Mouse (Mus musculus) CH12F3 (cell line): ENCODE measurements around the gene Myo3b.

Experiments used
- in situ Hi-C: fragments of 300-500 bp; cut with MboI; formaldehyde crosslinking; loops from 2 replicates; pipeline ENCODE4 v1.14.3; 2020; ENCODE audit warnings: low sequenced_read_pairs

Myo3b gene

DNA sequence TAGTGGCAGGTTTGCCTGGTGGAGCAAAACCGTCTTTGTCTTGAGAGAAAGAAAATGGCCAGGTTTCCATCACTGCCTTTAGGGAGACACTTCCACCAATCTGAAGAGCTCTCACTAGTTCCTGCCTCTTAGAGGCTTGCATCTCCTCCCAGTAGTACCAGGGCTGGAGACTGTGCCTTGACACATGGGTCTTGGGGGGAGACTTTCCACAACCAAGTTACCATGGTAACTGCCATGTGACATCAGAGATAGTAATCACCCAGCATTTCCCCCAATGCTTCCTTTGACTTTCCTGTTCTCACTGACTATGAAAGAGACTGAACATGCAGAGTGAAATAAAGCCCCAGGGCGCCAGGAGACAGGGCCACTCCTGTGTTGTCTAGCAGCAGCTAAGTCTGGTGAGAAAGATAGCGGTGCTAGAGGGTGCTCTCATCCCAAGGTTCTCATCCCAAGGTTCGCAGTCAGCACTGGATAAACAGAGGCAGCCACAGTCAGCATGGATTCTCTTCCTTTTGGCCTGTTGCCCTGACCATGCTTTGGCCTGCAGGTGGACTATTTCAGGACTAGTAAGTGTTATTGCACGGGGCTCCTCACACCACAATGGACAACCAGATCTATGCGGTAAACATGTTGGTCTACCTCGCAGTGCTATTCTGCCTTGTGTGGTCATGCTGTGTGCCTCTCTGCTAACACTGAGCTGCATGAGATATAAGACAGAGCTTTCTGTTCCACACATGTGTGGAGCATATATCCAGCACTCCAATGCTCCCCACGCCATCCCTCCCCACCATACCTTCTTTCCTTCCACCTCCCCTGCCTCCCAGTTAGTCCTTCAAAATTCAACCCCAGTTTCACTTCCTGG is 223.0 kb downstream of the Myo3b start:
- in situ Hi-C loops: no loop called here

DNA sequence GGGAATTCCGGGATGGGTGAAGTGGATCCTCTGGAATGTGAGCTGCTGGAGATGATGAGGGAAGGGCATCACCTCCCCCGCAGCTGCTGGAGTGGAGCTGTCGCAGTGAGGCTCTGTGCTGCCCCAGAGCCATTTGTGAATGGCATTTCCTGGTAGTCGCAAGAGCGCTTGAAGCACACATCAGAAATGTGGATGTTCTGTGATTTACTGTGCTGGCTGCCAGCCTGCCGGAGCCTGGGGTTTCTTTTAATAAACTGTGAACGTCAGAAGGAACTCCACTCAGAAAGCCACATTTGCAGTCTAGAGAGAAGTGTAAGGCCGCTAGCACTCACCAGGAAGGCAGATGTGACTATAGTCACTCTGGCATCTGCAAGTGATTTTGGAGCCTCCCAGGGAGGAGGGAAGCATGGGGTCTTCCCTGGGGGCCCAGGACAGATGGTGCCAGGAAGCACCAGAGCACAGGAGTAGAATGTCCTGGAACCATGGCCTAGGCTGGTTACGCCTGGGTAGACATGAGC is 223.7 kb downstream of the Myo3b start:
- in situ Hi-C loops: no loop called here

DNA sequence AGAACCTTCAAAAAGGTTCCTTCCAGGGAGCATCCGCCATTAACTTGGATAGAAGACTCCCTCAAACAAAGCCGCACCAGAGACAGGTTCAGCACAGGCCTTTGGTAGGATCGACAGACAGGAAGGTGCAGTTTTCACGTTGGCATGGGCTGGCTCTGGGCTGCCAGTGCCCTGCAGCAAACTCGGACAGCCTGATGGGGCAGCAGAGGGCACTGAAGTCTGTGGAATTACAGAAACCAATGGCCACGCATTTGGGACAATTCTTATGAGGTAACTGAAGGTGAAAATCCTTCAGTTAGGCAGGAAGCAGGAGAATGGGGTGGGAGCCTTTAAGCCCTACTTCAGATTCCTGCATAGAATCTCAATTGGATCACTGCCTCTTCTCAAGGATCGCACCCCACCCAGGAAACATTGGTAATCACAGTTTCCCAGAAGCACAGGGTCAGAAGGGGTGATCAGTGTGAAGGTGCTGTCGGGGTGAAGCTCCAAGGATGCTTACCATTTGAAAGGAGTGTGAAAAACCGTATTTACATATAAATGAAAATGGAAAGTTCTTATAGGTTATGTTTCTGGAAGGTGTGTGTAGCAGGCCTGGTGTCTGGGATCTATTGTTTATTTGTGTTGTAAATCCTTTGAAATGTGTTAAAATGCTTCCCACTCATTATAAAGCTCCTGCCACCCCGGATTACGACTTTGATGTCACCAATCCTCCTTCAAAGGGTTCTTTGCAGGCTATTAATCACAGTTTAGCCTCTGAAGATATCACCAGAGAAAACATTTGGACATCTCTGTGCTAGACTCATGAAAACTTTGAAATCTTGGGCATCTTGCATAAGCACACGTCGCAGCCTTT is 239.7 kb downstream of the Myo3b start:
- in situ Hi-C loops: no loop called here

DNA sequence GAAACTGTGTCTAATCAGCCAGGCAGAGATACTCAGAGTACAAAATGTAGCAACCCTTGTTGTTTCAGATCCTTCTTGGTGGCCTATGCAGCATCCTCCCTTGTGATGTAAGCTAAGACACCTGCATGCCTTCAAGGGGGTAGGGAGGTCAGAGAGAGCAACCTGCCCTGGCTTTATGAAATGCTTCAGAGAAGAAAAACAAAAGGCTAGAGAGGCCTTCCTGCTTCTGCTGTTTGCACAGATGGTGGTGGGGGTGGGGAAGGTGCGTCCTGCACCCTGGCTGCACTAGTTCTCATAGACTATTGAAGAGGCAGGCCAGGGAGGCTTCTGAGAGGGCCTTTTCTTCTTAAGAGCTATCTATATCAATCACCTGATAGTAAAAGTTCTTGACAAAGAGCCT is 245.2 kb downstream of the Myo3b start:
- in situ Hi-C loops: no loop called here

DNA sequence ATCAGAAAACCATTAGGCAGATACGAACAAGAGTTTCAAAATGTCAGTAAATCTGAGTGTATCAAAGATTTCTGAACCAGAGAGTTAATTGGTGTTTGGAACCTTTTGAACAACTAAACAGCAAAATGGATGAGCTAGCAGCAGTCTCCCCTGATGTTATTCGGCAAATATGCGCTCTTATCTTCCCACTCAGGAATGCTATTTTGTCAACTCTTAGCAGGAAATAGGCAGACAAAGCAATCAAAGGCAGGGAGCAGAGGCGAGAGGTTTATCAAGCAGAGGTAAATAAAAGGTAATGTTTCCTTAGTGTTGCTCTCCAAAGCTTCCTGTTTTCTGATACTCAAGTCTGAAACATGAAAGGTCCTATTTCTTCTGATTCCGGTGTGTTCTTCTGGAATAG is 252.1 kb downstream of the Myo3b start:
- in situ Hi-C loops: no loop called here

DNA sequence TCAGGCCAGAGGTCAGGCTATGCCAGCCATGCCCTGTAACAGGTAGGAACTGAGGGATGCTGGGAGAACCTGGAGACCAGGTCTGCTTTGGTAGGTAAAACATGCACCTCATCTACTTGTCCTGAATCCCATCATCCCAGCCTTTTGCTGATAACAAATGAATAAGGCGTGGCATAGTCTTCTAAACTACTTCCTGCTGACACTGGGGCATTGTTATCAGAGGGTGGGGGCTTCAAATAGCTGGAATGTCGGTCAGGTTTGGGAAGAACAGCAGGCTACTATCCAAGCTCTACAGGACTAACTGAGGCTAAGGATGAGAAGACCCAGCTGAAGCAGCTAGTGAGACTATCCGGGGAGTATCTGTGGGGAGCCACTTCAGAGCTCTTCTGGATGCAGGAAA is 253.8 kb downstream of the Myo3b start:
- in situ Hi-C loops: no loop called here

DNA sequence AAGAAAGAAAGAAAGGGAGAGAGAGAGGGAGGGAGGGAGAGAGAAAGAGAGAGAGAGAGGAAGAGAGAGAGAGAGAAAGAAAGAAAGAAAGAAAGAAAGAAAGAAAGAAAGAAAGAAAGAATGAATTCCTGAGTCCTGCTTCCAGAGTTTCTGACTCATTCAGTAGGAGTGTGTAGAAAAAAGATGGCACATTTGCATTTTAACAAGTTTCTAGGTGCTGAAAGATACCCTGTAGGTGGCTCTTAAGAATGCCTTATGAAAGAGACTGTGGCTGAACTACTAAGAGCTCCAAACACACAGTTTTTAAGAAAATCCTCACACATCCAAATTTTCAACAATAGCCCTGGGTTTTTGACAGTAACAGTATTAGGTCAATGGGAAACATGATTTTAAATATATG is 264.0 kb downstream of the Myo3b start:
- in situ Hi-C loops: no loop called here

DNA sequence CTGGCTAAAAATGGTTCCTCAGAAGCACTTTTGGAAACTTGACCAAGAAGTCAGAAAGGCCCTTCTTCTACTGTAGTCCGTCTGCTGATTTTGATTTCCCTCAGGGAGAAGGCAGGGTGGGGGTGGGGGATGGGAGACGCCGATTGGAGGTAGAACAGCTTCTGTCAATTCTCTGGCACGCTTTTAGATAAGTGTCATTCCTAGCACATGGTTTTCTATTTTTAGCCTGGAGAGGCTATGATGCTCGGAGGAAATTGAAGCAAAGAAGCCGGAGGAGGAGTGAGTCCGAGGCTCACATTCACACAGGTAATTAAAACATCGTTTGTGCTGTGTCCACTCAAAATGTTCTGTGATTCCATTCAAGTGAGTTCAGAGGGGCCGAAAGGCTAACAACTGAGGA is 276.2 kb downstream of the Myo3b start:
- in situ Hi-C loops: no loop called here

DNA sequence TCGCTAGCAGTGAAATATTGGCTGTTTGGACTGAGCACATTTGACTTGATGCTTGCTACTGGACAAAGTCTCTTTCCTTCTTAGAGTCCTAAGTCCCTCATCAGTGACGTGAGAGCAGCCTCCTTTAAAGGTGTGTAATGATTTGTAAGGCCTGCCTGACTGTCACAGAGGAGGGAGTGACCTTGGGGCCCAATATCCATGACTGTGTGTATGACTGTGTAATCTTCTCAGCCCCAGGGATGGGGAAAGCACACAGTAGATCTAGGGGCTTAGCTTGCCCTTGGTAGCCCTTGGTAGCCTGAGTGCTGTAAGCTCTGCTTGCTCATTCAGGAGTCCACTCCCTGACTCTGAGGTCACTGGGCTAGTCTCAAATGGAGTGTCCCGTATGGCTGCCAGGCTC is 276.8 kb downstream of the Myo3b start:
- in situ Hi-C loops: no loop called here

DNA sequence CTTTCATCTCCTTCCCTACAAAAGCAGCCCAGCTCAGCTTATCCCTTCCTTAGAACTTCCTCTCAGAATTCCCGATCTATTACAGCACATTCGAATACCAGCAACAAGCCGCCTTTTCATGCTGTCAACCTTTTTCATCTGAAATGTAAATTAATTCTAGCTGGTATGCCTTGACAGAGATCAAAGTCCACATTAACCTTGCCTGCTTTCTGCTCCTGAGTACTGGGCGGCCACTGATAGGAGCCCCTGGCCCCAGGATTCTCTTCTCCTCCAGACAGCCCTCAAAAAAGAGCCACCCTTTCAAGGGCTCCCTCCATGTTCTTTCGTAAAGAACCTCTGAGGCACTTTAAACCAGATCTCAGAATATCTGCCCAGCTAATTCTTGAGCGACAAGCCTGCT is 278.9 kb downstream of the Myo3b start:
- in situ Hi-C loops: no loop called here

DNA sequence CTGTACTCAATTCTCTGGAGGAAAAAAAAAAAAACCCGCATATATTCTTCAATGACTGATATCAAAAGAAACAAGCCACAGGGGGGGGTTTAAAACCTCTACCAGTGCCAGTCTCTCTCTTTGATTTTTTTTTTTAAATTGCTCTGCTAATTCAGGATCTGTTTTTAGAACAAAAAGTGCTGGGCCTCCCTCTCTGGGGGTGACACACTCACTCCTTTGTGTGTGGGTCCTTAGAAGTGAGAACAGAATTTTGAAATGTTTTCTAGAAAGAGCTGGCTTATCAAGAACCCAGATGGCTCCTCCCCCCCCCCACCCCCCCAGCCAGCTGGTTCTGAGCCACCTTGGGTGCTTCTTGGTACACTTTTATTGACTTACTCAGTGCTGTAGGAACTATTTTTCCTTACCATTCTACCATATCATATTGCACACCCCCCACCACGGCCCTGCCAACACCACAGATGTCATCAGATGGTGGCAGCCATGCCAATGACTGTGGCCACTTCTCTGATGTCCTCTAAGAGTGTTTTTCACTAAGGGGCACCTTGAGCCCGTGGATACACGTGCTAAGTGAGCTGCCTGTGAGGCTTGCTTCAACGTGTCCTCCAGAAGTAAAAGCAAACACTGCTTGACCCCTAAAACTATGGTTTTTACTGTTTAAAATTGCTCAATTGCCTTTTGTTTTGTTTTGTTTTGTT is 280.1 kb downstream of the Myo3b start:
- in situ Hi-C loops: no loop called here

DNA sequence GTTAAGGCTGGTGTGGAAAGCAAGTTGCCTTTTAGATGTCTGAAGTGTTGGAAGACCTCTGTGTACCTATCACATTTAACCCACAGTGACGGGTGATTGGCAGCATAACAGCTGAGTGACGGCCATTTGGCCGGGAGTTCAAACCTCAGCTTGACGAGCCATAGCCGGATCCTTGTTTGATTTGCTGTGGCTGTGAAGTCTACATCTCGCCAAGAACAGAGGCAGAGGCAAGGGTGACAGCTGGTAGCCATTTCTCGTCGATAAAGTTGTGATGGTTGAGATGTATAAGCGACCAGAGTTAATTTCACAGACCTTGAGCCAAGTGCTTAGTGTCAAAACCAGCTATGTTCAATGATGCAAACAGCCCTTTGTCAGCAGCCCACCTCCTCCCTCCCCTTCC is 283.8 kb downstream of the Myo3b start:
- in situ Hi-C loops: no loop called here

DNA sequence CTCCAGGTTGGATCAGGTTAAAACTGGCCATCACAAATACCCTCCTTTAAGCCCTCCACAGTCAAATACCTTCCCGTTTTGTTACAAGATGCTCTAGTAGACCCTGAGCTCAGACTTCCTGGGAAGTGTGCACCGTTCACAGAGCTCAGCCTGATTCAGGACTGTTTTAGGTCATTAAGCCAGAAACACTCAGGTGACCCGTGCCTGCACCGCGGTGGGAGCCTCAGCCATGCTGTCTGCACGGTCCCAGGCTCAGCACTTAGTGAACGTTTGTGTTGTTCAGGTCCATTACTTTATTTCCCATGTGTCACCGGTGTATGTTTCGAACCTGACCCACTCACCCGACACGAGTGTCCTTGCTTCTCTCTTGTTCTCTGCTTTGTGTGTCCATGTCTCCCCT is 288.7 kb downstream of the Myo3b start:
- in situ Hi-C loops: no loop called here

DNA sequence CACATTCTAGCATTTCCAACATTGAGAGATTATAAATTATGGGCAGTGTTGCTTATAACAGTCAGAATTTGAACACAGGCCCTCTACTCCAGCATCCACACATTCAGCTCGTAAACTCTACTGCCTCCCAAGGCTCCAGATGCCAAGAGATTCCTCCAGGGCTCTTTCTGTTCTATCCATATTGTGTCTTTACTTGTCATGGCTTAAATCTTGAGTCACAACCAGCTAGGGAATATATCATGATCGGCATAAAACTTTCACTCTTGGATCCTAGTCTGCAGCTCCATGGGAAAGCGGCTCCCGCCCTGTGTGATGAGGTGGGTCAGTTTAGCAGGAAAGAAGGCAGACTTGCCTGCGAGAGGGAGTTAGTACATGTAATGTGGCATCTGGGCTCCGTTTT is 294.0 kb downstream of the Myo3b start:
- in situ Hi-C loops: no loop called here

DNA sequence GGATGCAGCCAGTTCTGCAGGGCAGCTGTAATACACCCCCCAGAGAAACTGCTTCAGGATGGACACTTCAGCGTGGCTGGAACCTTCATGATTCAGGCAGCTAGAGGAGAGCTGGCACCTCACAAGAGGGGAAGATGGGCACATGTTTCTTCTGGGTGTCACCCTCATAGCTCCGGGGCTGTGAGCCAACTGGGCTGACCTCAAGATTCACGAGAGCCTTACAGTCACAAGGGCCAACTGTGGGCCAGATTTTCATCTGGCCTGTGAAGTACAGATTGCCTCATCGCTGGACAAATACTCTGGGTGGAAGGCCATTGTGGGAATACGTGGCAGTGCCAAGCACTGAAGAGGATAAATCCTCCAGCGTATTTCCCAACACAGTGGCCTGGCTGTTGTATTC is 294.6 kb downstream of the Myo3b start:
- in situ Hi-C loops: no loop called here

DNA sequence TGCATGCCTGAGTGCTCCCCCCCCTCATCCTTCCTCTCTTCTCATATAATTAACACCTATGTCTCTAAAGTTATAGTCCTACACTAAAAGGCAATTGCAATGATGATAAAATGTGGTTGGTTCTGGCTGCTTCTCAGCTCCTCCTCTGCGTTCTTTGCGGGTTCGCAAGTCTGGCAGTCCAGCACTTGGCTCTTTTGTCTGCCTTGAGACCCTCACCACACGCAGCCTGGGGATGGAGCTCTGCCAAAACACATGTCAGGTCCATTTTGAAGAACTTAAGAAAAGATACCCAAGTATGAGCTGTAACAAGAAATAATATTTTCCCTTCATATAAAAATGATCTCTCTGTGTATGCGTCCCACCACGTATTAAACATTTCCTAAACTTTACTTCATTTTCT is 297.6 kb downstream of the Myo3b start:
- in situ Hi-C loops: no loop called here

DNA sequence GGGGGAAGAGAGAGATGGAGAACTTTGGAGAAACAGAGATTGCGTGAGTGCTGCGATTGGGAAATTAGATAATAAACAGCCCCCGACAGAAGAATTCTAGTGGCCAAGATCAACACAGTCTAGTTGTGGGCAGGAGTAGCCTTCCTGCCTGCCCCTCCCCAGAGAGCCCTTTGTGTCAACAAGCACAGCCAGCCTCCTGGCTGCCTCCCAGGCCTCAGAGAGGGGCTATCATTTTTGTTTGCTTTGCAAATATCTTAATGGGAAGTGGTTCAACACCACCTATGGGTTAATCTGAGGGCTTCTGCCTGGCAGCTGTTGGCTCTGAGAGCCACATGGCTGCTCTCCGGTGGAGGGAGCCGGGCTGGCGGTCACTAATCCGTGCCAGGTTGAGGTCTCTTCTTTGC is 298.3 kb downstream of the Myo3b start:
- in situ Hi-C loops: no loop called here

DNA sequence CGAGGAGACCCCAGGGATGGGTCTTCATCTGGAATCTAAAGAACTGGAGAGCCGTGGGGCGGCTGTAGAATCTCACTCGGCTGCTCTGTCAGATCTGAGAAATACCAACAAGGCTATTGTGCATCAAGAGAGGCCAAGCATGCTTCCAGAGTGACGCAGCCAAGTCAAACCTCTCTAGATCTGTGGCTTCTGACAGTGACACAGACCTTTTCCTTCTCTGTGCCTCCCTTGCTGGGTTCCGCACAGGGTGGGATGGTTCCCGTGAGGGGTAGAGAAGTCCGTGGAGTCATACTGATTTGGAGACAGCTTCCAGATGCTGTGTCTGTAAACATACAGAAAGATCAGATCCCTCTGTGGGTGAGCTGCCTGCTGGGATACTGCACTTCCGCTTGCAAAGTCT is 298.9 kb downstream of the Myo3b start:
- in situ Hi-C loops: no loop called here

DNA sequence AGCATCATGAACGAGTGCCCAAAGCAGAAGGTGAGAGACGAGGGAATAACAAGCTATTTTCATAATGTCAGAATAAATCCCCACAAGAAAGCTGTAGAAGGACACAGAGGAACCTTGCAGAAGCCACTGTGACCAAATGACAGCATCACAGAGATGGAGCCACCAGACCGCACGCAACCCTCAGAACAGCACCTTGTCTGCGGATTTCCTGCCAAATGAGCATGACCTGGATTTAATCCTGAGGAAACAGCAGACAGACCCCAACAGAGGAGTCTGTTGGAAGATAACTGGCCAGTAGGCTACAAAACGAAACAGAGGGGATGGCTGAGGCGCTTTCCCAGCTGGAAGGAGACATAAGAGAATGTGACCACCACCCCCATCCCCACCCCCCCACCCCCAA is 300.1 kb downstream of the Myo3b start:
- in situ Hi-C loops: no loop called here

DNA sequence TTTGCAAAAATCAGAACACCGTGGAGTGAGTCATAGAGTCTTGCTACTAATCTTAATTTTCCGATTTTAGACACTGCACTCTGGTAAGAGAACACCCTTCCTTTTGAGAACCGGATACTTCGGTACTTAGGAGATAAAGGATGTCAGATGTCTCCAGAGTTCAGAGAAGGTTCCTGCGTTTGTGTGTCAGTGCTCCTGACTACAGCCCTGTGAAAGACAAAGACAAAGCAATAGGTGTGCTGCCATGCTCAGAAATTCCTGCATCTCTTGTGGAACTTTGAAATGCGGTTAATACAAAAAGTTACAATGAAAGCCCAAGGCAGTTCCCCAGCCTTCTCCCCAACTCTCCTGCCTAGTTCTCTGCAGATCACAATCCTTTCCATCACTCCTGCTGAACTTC is 300.6 kb downstream of the Myo3b start:
- in situ Hi-C loops: no loop called here

DNA sequence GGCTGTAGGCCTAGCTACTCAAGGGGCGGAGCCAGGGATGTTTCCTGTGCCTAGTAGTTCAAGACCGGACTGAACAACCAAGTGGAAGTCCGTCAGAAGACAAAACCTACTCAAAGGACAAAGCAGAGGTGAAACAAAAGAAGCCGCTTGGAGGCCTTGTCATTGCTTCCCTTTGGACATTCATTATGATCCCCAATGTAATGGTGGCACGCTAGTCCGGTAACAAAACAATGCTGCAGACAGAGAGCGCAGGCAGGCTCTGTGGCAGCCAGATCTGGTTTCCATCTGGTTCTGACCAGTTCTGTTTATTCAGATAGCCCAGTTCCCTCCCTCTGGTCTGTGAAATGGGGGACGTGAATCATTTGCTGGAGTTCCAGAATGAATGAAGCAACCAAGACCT is 301.3 kb downstream of the Myo3b start:
- in situ Hi-C loops: no loop called here
